Mouse (Mus musculus) common myeloid progenitor, adult 5-6 weeks (primary cell): ENCODE measurements around the gene Zfp354a. TPM values are rescaled to one million over a fixed set of nuclear protein-coding genes. Genes with fewer than 3 reads are reported as not detected.
"Not testable (repeated sequence)": the region's sequence is repeated elsewhere in the genome, so short reads cannot be mapped to it uniquely, and the experiment has no call there.

ENCODE experiments used
- ATAC-seq: replicated peaks from 2 replicates; pipeline ENCODE4 v1.8.0; 2016; ENCODE audit warnings: low read depth, mild to moderate bottlenecking, moderate TSS enrichment, inconsistent platforms; ENCODE audit not compliant: poor library complexity, severe bottlenecking
- total RNA-seq: library from RNA; stranded (forward); fragments of 200-1000, 187-1606 nt; gene quantifications from 2 replicates; pipeline ENCODE4 v1.2.3, GENCODE M21; 2017

The Zfp354a gene
- not detected in 2 replicates for total RNA-seq

DNA sequence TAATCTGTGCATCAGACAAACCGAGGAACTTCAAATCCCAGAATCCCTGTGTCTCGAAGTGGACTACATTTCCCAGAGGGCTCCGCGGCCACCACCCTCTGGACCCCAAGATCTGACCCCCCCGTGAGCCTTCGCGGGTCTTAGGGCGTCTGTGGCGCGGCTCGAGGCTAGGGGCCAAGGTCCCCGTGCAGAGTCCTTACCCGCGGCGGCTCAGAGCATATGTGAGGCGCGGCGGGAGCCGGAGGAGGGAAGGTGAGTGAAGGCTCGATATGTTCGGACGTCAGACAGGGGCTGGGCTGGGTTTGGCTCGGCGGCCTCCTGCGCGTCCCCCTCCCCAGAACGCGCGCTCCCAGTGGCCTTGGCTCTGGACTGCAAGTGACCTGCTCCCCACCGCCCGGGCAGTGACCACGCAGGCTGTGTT lies at the start of gene Zfp354a:
Gene Zfp354a (plus strand): TSS at position 107 of the 421 bp plus-strand sequence.
- peak; percentile 42; the same call in 1 of the 2 replicates for ATAC-seq

- no peak for ATAC-seq
Observed at GRCm38 (mm10) chr11:51011821-51012220, 47.2 kb upstream of the Zfp354a start.

DNA sequence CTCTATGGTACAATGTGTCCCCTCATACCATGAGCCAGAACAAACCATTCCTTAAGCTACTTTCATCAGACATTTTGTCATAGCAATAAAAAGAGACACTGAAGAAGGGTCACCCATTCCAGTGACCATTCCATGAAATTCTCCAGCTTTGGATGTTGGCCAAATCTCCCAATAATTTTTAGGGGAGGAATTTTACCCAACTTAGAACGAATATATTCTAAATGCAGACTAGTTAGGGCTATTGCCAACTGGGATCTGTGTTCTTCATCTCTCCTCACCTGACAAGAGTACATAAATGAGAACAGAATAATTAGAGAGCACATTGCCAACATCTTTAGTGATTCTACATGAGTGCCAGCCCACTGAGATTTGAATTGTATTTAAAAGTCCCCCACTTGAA lies 45.1 kb upstream of the Zfp354a start, which contains the start of gene Olfr54:
Gene Olfr54 (plus strand): TSS at position 301 of the 400 bp plus-strand sequence.
- no peak for ATAC-seq

DNA sequence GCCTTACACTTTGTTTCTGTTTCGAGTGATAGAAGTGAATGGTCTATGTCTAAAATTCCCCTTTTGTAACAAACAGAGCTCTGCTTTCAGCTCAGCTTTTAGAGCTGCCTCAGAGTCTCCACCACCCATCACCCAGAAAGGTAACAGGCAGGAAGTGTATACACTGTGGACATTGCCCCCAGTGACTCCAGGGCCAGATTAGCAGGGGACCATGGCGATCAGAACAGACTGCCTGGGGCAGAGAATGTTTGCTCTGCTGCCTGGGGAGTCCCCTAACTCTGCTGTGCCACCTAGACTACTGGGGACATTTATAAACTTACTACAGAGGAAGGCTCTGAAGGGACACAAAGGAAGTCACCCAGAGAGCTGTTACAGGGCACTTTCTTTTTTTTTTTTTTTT lies 42.7 kb upstream of the Zfp354a start:
- ATAC-seq, result no peak

DNA sequence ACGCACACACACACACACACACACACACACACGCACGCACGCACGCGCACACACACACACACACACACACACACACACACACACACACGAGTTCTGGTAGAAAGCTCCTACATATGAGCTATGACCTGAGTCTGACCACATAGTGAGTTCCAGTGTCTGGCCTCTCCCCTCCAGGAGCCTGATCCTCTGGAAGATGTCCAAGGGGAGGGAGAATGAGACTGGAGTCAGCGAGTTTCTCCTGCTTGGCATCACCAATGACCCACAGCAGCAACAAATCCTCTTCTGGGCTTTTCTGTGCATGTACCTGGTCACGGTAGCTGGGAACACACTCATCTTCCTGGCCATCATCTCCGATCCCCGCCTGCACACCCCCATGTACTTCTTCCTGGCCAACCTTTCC lies 32.2 kb upstream of the Zfp354a start:
- ATAC-seq, result not testable (repeated sequence)

GRCm38 (mm10) chr11:51029381-51029780 lies 29.7 kb upstream of the Zfp354a start:
- ATAC-seq, result not testable (repeated sequence)

DNA sequence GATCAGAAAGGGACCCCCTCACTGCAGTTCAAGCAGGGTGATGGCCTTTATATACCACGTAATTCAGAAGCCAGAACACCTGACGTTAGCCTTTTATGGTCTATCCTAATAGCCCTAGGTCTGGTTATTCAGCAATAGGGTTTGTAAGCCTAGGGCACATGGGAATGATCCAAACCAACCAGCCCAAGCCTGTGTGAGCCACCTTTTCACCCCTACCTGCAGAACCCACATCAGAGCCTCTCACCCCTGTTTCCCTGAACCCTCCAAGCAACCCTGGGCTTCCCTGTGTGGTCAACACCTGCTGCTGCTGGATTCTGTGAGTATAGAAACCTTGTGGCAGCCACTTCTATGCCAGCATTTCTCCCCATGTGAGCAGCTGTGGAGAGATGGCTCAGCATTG lies 28.8 kb upstream of the Zfp354a start:
- no peak for ATAC-seq

DNA sequence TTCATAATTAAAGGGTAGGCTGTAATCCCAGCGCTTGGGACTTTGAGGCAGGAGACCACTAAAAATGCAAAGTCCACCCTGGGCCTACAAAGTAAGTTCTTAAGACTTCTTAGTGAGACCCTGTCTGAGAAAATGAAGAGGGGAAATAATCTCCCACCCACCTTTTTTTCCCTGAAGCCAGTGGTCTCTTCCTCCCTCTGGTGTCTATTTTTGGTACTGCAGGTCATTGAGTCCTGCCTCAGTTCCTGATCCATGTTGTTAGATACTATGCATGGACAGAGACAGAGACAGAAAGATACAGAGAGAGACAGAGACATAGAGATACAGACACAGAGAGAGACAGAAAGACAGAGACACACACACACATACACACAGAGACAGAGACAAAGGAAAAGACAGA lies 26.2 kb upstream of the Zfp354a start:
- ATAC-seq, result peak; percentile 56; the same call in 1 of the 2 replicates

DNA sequence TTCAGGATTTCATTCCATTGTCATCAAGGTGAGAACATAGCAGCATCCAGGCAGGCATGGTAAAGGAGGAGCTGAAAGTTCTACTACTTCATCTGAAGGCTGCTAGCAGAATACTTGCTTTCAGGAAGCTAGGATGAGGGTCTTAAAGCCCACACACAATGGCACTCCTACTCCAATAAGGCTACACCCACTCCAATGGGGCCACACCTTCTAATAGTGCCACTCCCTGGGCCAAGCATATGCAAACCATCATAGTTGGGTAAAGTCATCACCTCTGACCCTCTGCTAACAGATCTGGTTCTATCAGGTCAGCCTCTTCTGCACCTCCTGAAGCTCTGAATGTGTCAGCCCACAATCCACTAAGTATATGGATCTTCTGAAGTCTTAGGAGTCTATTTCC lies 24.9 kb upstream of the Zfp354a start:
- ATAC-seq, result not testable (repeated sequence)

DNA sequence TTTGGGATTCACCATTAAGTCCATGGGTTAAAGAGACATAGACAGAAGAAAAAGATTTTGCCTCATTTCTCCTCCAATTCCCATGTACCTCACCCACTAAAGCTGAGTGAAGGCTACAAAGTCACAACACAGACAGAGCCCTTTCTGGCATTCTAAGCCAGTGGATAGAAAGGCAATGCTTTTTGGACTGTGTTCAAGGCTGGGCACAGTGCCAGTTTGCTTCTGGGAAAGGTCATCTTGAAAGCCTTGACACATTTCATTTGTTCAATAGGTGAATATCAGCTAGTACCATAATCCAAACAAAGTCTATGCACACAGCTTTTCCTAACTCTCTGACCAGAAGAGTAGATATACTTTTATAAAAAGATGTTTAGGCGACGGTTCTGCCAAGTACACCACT lies 23.1 kb upstream of the Zfp354a start:
- ATAC-seq, result no peak

- not testable (repeated sequence) for ATAC-seq
Observed at GRCm38 (mm10) chr11:51044776-51045175, 14.3 kb upstream of the Zfp354a start.

DNA sequence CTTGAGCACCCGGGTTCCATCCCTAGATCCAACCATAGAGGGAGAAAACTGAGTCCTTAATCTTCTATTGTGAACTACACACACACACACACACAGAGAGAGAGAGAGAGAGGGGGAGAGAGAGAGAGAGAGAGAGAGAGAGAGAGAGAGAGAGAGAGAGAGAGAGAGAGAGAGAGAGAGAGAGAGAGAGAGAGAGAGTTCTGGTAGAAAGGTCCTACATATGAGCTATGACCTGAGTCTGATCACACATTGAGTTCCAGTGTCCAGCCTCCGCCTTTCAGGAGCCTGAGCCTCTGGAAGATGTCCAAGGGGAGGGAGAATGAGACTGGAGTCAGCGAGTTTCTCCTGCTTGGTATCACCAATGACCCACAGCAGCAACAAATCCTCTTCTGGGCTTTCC lies 11.2 kb upstream of the Zfp354a start, which contains the start of gene Olfr1375:
Gene Olfr1375 (plus strand): TSS at position 301 of the 400 bp plus-strand sequence.
- ATAC-seq, result not testable (repeated sequence)

- ATAC-seq, result no peak
Observed at GRCm38 (mm10) chr11:51051678-51052077, 7.4 kb upstream of the Zfp354a start.

- ATAC-seq, result no peak
Observed at GRCm38 (mm10) chr11:51053230-51053629, 5.8 kb upstream of the Zfp354a start.

- no peak for ATAC-seq
Observed at GRCm38 (mm10) chr11:51059640-51060039, 583 bp downstream of the Zfp354a start.

DNA sequence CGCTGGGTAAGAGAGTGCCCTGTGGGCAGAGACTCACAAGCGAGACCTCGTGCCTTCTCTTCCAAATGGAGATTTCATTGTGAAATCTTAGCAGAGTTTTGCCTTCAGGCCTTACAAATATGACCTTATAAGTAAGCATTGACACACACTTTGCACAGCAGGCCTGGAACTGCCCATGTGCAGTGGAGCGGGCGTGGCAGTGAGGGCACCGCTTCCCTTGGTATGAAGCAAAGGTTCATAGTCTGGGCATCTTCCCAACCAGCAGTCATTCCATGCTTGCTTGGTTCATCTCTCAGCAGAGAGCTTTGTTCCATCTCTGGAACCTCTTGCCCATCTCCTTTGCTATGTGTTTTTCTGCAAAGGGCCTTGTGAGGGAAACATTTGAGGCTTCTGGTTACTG lies 1.9 kb downstream of the Zfp354a start:
- ATAC-seq, result no peak

DNA sequence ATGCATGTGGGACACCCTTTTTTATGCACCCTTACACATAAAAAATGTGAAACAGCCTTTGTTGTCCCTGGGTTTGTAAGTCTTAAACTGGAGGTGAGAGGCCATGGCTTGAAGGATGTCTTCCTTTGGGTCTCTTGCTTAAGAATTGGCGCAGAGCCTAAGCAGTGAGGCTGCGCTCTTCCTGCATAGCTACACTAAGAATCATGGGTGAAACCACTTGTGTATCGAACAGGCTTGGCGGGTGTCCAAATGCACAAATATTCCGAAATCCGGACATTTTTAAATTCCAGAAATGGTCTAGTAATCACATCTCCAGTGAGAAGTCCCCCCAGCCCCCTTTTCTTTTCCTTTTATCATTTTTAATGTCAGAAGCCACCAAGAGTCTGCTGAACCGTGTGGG lies 4.2 kb downstream of the Zfp354a start:
- ATAC-seq, result no peak

- ATAC-seq, result no peak
Observed at GRCm38 (mm10) chr11:51063841-51064240, 4.8 kb downstream of the Zfp354a start.

DNA sequence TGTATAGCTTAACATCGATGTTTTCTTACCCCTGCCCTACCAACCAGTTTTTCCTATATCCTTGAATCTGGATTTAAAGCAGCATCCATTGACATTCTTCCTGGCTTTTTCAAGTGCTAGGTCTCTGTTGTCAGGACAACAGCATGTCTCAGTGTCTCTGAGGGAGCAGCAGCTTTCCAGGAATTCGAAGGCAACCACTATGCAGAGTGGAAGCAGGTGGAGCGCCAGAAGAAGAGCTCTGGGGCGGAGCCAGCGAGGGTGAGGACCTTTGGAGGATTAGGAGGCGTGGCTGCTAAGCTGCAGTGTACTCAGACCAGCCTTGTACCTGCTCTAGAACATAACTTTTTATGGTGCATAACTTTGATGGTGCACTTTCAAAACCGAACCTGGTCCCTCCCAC lies 25.5 kb downstream of the Zfp354a start:
- no peak for ATAC-seq

- no peak for ATAC-seq
Observed at GRCm38 (mm10) chr11:51085269-51085668, 26.2 kb downstream of the Zfp354a start.

DNA sequence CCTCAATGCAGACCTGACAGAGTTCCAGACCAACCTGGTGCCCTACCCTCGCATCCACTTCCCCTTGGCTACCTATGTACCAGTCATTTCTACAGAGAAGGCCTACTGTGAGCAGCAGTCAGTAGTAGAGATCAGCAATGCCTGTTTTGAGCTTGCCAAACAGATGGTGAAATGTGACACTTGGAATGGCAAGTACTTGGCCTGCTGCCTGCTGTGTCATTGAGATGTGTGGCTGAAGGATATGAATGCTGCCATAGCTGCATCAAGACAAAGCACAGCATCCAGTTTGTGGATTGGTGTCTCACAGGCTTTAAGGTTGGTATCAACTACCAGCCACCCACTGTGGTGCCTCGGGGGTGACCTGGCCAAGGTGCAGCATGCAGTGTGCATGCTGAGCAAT lies 48.2 kb downstream of the Zfp354a start:
- no peak for ATAC-seq

DNA sequence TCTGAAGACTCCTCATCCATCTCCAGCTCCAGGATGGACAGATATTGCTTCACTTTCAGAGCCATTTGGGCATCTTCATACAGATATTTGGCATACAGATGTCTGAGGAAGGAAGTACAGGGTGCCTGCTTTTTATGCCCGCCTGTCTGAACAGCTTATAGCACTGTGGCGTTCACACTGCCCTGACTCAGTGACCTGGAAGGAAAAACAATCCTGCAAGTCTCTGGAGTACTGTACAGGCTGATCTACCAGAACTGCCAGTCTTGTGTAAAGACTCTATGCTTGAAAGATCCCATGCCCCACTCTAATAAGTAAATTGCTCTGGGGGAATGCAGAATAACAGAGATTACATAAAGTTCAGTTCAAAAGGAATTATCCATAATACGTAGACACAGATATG lies 51.6 kb downstream of the Zfp354a start:
- no peak for ATAC-seq
